Mouse (Mus musculus) limb, embryonic 12.5 days (tissue): ENCODE data around the gene Tm9sf1. TPM values are rescaled to one million over a fixed set of nuclear protein-coding genes. Genes with fewer than 3 reads are reported as not detected.

Experiments
- ATAC-seq: fragments of 200-750 bp; cut with Nextera tagmentation; 2 replicates; pipeline ENCODE4 v1.8.0; 2017; ENCODE audit warnings: low read depth, moderate TSS enrichment; ENCODE audit not compliant: insufficient number of reproducible peaks, insufficient read depth, low FRiP score, low TSS enrichment
- H3K27ac ChIP-seq: fragments of 300-500 bp; sonication (generic); 2 replicates; pipeline ENCODE4 v1.5.1; 2016; ENCODE audit warnings: mild to moderate bottlenecking, moderate library complexity
- H3K27me3 ChIP-seq: fragments of 300-500 bp; sonication (generic); 2 replicates; pipeline ENCODE4 v1.6.1; 2016; ENCODE audit warnings: mild to moderate bottlenecking, moderate library complexity
- H3K36me3 ChIP-seq: fragments of 300-500 bp; sonication (generic); 2 replicates; pipeline ENCODE4 v1.6.1; 2016; ENCODE audit warnings: mild to moderate bottlenecking, moderate library complexity
- H3K4me1 ChIP-seq: fragments of 300-500 bp; sonication (generic); replicated peaks from 2 replicates; pipeline ENCODE4 v1.6.1; 2016
- H3K4me2 ChIP-seq: fragments of 300-500 bp; sonication (generic); 2 replicates; pipeline ENCODE4 v1.6.1; 2016; ENCODE audit warnings: mild to moderate bottlenecking, moderate library complexity
- H3K4me3 ChIP-seq: fragments of 300-500 bp; sonication (generic); replicated peaks from 2 replicates; pipeline ENCODE4 v1.5.1; 2016; ENCODE audit warnings: mild to moderate bottlenecking
- H3K9ac ChIP-seq: fragments of 300-500 bp; sonication (generic); replicated peaks from 2 replicates; pipeline ENCODE4 v1.6.1; 2016; ENCODE audit warnings: mild to moderate bottlenecking, moderate library complexity
- H3K9me3 ChIP-seq: fragments of 300-500 bp; sonication (generic); 2 replicates; pipeline ENCODE4 v1.6.1; 2016; ENCODE audit warnings: mild to moderate bottlenecking, moderate library complexity
- WGBS: fragments of 180-500 bp; shearing (Covaris S2); methylation state at CpG from one replicate; pipeline ENCODE4 v1.1.7; 2016; 5-methylcytosine and 5-hydroxymethylcytosine counted together
- polyA plus RNA-seq: library from polyadenylated mRNA; unstranded; fragments of >200 nt; fragmentation: Nextera tagmentation; extraction: Ambion mirVana; gene quantifications from 2 replicates; pipeline ENCODE4 v1.2.1, GENCODE M21; 2016

The Tm9sf1 gene
- polyA plus RNA-seq, 1 experiment from 2014 or later = 96.1 TPM

GRCm38 (mm10) chr14:55603633-55604576 is 39.7 kb downstream of the Tm9sf1 start:
- H3K4me1 ChIP-seq = peaks cover 6% of the 10 kb centered on the region
- H3K36me3 ChIP-seq = peaks cover 82% of the 10 kb centered on the region
- no peaks in the 10 kb centered on the region for H3K27me3 ChIP-seq
- peak overlapping the region; percentile 59 for H3K27ac ChIP-seq
- peak overlapping the region; percentile 56 for H3K9ac ChIP-seq
- ATAC-seq = peak; percentile 87
- H3K4me3 ChIP-seq = peak overlapping the region; percentile 33
- no peaks in the 10 kb centered on the region for H3K9me3 ChIP-seq
- peak overlapping the region; percentile 57 for H3K4me2 ChIP-seq
- WGBS = 13% methylated on average over 19 of the region's 19 CpGs

- Histone ChIP-seq H3K4me1 (peaks cover 6% of the 10 kb centered on the region), H3K9me3 (no peaks in the 10 kb centered on the region), H3K27me3 (no peaks in the 10 kb centered on the region), H3K4me3 (peak within 1 kb of the TSS; percentile 33), H3K4me2 (peak within 1 kb of the TSS; percentile 57), H3K27ac (peak within 1 kb of the TSS; percentile 59), H3K9ac (peak within 1 kb of the TSS; percentile 56), H3K36me3 (peaks cover 82% of the 10 kb centered on the region)
- 86% methylated on average over 7 of the region's 7 CpGs for WGBS
- ATAC-seq = no peak
Observed at GRCm38 (mm10) chr14:55603271-55603632, 40.4 kb downstream of the Tm9sf1 start, which contains the start of gene Irf9. Gene Irf9 (plus strand): TSS chr14:55603571.

GRCm38 (mm10) chr14:55598521-55599390 is 44.9 kb downstream of the Tm9sf1 start:
- no peak overlapping the region for H3K4me3 ChIP-seq
- no peak overlapping the region for H3K9ac ChIP-seq
- H3K4me1 ChIP-seq = peaks cover under 1% of the 10 kb centered on the region; the same call in 1 of the 2 replicates
- H3K27me3 ChIP-seq = no peaks in the 10 kb centered on the region
- no peak overlapping the region for H3K4me2 ChIP-seq
- H3K9me3 ChIP-seq = no peaks in the 10 kb centered on the region
- H3K36me3 ChIP-seq = peaks cover 97% of the 10 kb centered on the region
- H3K27ac ChIP-seq = no peak overlapping the region
- WGBS = 92% methylated on average over 21 of the region's 21 CpGs
- ATAC-seq = no peak

GRCm38 (mm10) chr14:55596036-55596690 is 47.4 kb downstream of the Tm9sf1 start:
- Histone ChIP-seq H3K27me3 (no peaks in the 10 kb centered on the region), H3K9me3 (no peaks in the 10 kb centered on the region), H3K4me2 (no peak overlapping the region), H3K9ac (no peak overlapping the region; the same call in 1 of the 2 replicates), H3K4me3 (no peak overlapping the region), H3K27ac (no peak overlapping the region), H3K4me1 (peaks cover 17% of the 10 kb centered on the region), H3K36me3 (peaks cover 74% of the 10 kb centered on the region)
- no peak for ATAC-seq
- 79% methylated on average over 13 of the region's 13 CpGs for WGBS

- H3K4me2 ChIP-seq = peak overlapping the region; percentile 96
- peak overlapping the region; percentile 82 for H3K9ac ChIP-seq
- H3K9me3 ChIP-seq = no peaks in the 10 kb centered on the region
- peaks cover 24% of the 10 kb centered on the region for H3K4me1 ChIP-seq
- peak overlapping the region; percentile 94 for H3K27ac ChIP-seq
- ATAC-seq = no peak
- H3K4me3 ChIP-seq = peak overlapping the region; percentile 89
- 4% methylated on average over 16 of the region's 16 CpGs for WGBS
- H3K36me3 ChIP-seq = peaks cover 58% of the 10 kb centered on the region
- H3K27me3 ChIP-seq = no peaks in the 10 kb centered on the region
Observed at GRCm38 (mm10) chr14:55592226-55592625, 51.4 kb downstream of the Tm9sf1 start.

- WGBS = 0% methylated on average over 33 of the region's 33 CpGs
- H3K36me3 ChIP-seq = peaks cover 55% of the 10 kb centered on the region
- no peaks in the 10 kb centered on the region for H3K9me3 ChIP-seq
- peak; percentile 88 for ATAC-seq
- peak within 1 kb of the TSS; percentile 96 for H3K4me2 ChIP-seq
- H3K27me3 ChIP-seq = no peaks in the 10 kb centered on the region
- H3K27ac ChIP-seq = peak within 1 kb of the TSS; percentile 94
- peak within 1 kb of the TSS; percentile 89 for H3K4me3 ChIP-seq
- peak within 1 kb of the TSS; percentile 82 for H3K9ac ChIP-seq
- peaks cover 24% of the 10 kb centered on the region for H3K4me1 ChIP-seq
Observed at GRCm38 (mm10) chr14:55591331-55591891, 52.2 kb downstream of the Tm9sf1 start, which contains the start of gene Rnf31. Gene Rnf31 (plus strand): TSS chr14:55591708.

GRCm38 (mm10) chr14:55590748-55591330 is 52.8 kb downstream of the Tm9sf1 start, which contains the start of gene Psme2:
Gene Psme2 (minus strand): TSS chr14:55591113.
- peak; percentile 96 for ATAC-seq
- Histone ChIP-seq H3K27me3 (no peaks in the 10 kb centered on the region), H3K9me3 (no peaks in the 10 kb centered on the region), H3K4me3 (peak within 1 kb of the TSS; percentile 89), H3K9ac (peak within 1 kb of the TSS; percentile 82), H3K36me3 (peaks cover 50% of the 10 kb centered on the region), H3K4me2 (peak within 1 kb of the TSS; percentile 96), H3K27ac (peak within 1 kb of the TSS; percentile 94), H3K4me1 (peaks cover 24% of the 10 kb centered on the region)
- 2% methylated on average over 22 of the region's 22 CpGs for WGBS

GRCm38 (mm10) chr14:55589771-55590448 is 53.7 kb downstream of the Tm9sf1 start:
- Histone ChIP-seq H3K36me3 (peaks cover 40% of the 10 kb centered on the region), H3K27ac (peak overlapping the region; percentile 68; the same call in 1 of the 2 replicates), H3K27me3 (no peaks in the 10 kb centered on the region), H3K4me2 (peak overlapping the region; percentile 96), H3K4me1 (peaks cover 28% of the 10 kb centered on the region), H3K9ac (peak overlapping the region; percentile 70), H3K9me3 (no peaks in the 10 kb centered on the region), H3K4me3 (peak overlapping the region; percentile 89)
- ATAC-seq = no peak
- WGBS = 81% methylated on average over 11 of the region's 11 CpGs

GRCm38 (mm10) chr14:55589271-55589670 is 54.3 kb downstream of the Tm9sf1 start:
- Histone ChIP-seq H3K27ac (no peak overlapping the region), H3K36me3 (peaks cover 34% of the 10 kb centered on the region), H3K4me1 (peaks cover 34% of the 10 kb centered on the region), H3K9ac (no peak overlapping the region), H3K4me3 (no peak overlapping the region), H3K4me2 (no peak overlapping the region), H3K27me3 (peaks cover 5% of the 10 kb centered on the region; the same call in 1 of the 2 replicates), H3K9me3 (no peaks in the 10 kb centered on the region)
- 92% methylated on average over 5 of the region's 5 CpGs for WGBS
- ATAC-seq = no peak
